22 mouse cellular contexts compared by ENCODE assay signal in genomic region chr13:56586046-56586445, GRCm38 (mm10). TPM values are rescaled to one million over a fixed set of nuclear protein-coding genes. Genes with fewer than 3 reads are reported as not detected.
"Had no signal": no experiment of that assay in that cellular context is flagged by ENCODE, and none has a peak within 500 bp of the region (broad histone marks: within the 10 kb centered on the region; RNA-seq: fewer than 3 reads in every experiment).

No protein-coding gene starts in this region.

- H3K27me3 ChIP-seq: limb, embryonic 15.5 days; liver, embryonic 12.5 days; midbrain, embryonic 15.5 days; neural tube, embryonic 12.5 days; stomach, embryonic 15.5 days had no signal

- DNase-seq: kidney, adult 8-10 months; kidney, postnatal 25 days; thymus, adult 2 months; thymus, postnatal 25 days had no signal

- H3K4me3 ChIP-seq: left cerebral cortex, adult 2 months; limb, embryonic 15.5 days; liver, embryonic 12.5 days; midbrain, embryonic 10.5 days; midbrain, embryonic 15.5 days; neural tube, embryonic 12.5 days; stomach, embryonic 15.5 days had no signal

- H3K9me3 ChIP-seq: limb, embryonic 15.5 days; liver, embryonic 12.5 days; midbrain, embryonic 10.5 days; midbrain, embryonic 15.5 days; neural tube, embryonic 12.5 days; stomach, embryonic 15.5 days had no signal

- H3K27ac ChIP-seq: left cerebral cortex, adult 2 months; limb, embryonic 15.5 days; liver, embryonic 12.5 days; midbrain, embryonic 10.5 days; midbrain, embryonic 15.5 days; neural tube, embryonic 12.5 days; stomach, embryonic 15.5 days had no signal

- H3K36me3 ChIP-seq: limb, embryonic 15.5 days; liver, embryonic 12.5 days; midbrain, embryonic 10.5 days; midbrain, embryonic 15.5 days; neural tube, embryonic 12.5 days; stomach, embryonic 15.5 days had no signal

- H3K4me2 ChIP-seq: limb, embryonic 15.5 days; liver, embryonic 12.5 days; midbrain, embryonic 15.5 days; neural tube, embryonic 12.5 days; stomach, embryonic 15.5 days had no signal

- H3K9ac ChIP-seq: limb, embryonic 15.5 days; liver, embryonic 12.5 days; midbrain, embryonic 15.5 days; neural tube, embryonic 12.5 days; stomach, embryonic 15.5 days had no signal

- ATAC-seq: intestine, postnatal 0 days; liver, embryonic 12.5 days; midbrain, embryonic 15.5 days had no signal

RNA-seq across cellular contexts. Expression of gene Lect2, which starts 37.7 kb away (rescaled TPM):
- total RNA-seq: layer of hippocampus, postnatal 25 days; left cerebral cortex, adult 2 months; left cerebral cortex, postnatal 14 days; megakaryocyte, adult 5-6 weeks; monocyte, adult 5-6 weeks; neutrophil, adult 5-6 weeks had no signal
- polyA plus RNA-seq: limb, embryonic 11.5 days; limb, embryonic 15.5 days; lung, embryonic 16.5 days; midbrain, embryonic 10.5 days; midbrain, embryonic 15.5 days; neural tube, embryonic 12.5 days; spleen, adult 2 months; testis, adult 2 months; thymus, adult 2 months; urinary bladder, adult 2 months had no signal
